ENCODE assay signal across 9 mouse cellular contexts in genomic region chr11:97149995-97150410, GRCm38 (mm10). TPM values are rescaled to one million over a fixed set of nuclear protein-coding genes. Genes with fewer than 3 reads are reported as not detected.
A peak's percentile ranks its signal among the peaks of the same experiment; 100 is the strongest.
DNase-seq lines count a peak whose midpoint lies in the region; ATAC-seq and TF ChIP-seq lines count a peak whose summit lies in the region.
"Had no signal": no experiment of that assay in that cellular context is flagged by ENCODE, and none has a peak within 500 bp of the region (broad histone marks: within the 10 kb centered on the region; RNA-seq: fewer than 3 reads in every experiment).

No protein-coding gene starts in this region.

- TF ChIP-seq CTCF in testis, adult 2 months (IDR thresholded peaks at IDR 0.05; ENCODE audit: control insufficient read depth, insufficient read depth, insufficient replicate concordance, low read depth, low read length) = no peak

- peak overlapping the region; percentile 96 for H3K27ac ChIP-seq in hindbrain, embryonic 15.5 days (replicated peaks)
- H3K27ac ChIP-seq in limb, embryonic 13.5 days = peak overlapping the region; percentile 94
- peak overlapping the region; percentile 90 for H3K27ac ChIP-seq in midbrain, embryonic 12.5 days (replicated peaks)
- H3K27ac ChIP-seq in testis, adult 2 months (ENCODE audit: control insufficient read depth, insufficient read depth, low read depth, low read length) = peak overlapping the region; percentile 0; the same call in 1 of the 2 replicates

- peaks cover 10% of the 10 kb centered on the region for H3K36me3 ChIP-seq in hindbrain, embryonic 15.5 days
- H3K36me3 ChIP-seq in limb, embryonic 13.5 days = peaks cover 41% of the 10 kb centered on the region
- H3K36me3 ChIP-seq in midbrain, embryonic 12.5 days = peaks cover 14% of the 10 kb centered on the region
- no peaks in the 10 kb centered on the region for H3K36me3 ChIP-seq in testis, adult 2 months (ENCODE audit: control insufficient read depth, insufficient read depth, low read length)

- ATAC-seq in frontal cortex, adult (ENCODE audit: low TSS enrichment) = peak; percentile 17; the same call in 1 of the 2 replicates
- ATAC-seq in hindbrain, embryonic 15.5 days (ENCODE audit: low FRiP score, low read depth) = peak; percentile 32; the same call in 1 of the 2 replicates
- ATAC-seq in limb, embryonic 13.5 days (ENCODE audit: low FRiP score, low read depth) = peak; percentile 1; the same call in 1 of the 2 replicates
- peak; percentile 10; the same call in 1 of the 2 replicates for ATAC-seq in midbrain, embryonic 12.5 days (ENCODE audit: low FRiP score, low read depth)

- H3K4me2 ChIP-seq in hindbrain, embryonic 15.5 days = peak overlapping the region; percentile 85
- H3K4me2 ChIP-seq in limb, embryonic 13.5 days (replicated peaks) = peak overlapping the region; percentile 85
- H3K4me2 ChIP-seq in midbrain, embryonic 12.5 days (replicated peaks) = peak overlapping the region; percentile 91

- TF ChIP-seq POLR2A in testis, adult 2 months (IDR thresholded peaks at IDR 0.05; ENCODE audit: control insufficient read depth, low read depth, low read length) = no peak

- peak overlapping the region; percentile 89 for H3K9ac ChIP-seq in hindbrain, embryonic 15.5 days
- H3K9ac ChIP-seq in limb, embryonic 13.5 days = peak overlapping the region; percentile 84
- peak overlapping the region; percentile 86 for H3K9ac ChIP-seq in midbrain, embryonic 12.5 days (replicated peaks)

- no peaks in the 10 kb centered on the region for H3K9me3 ChIP-seq in hindbrain, embryonic 15.5 days
- no peaks in the 10 kb centered on the region for H3K9me3 ChIP-seq in limb, embryonic 13.5 days
- no peaks in the 10 kb centered on the region for H3K9me3 ChIP-seq in midbrain, embryonic 12.5 days

- H3K4me1 ChIP-seq in hindbrain, embryonic 15.5 days (replicated peaks) = peaks cover 36% of the 10 kb centered on the region
- peaks cover 55% of the 10 kb centered on the region for H3K4me1 ChIP-seq in limb, embryonic 13.5 days
- peaks cover 40% of the 10 kb centered on the region for H3K4me1 ChIP-seq in midbrain, embryonic 12.5 days
- H3K4me1 ChIP-seq in testis, adult 2 months (ENCODE audit: control insufficient read depth, insufficient read depth, low read length) = peaks cover 10% of the 10 kb centered on the region

- no peak for DNase-seq in frontal cortex, postnatal 36 days (ENCODE audit: low spot score in 2 of 2)
- DNase-seq in cerebellum, adult 9-11 months = peak; percentile 83
- DNase-seq in gastrocnemius, adult 8-10 months (ENCODE audit: low spot score in 2 of 2) = peak; percentile 33 to 60

- H3K27me3 ChIP-seq in hindbrain, embryonic 15.5 days = no peaks in the 10 kb centered on the region
- peaks cover 5% of the 10 kb centered on the region; the same call in 1 of the 2 replicates for H3K27me3 ChIP-seq in limb, embryonic 13.5 days
- peaks cover 34% of the 10 kb centered on the region for H3K27me3 ChIP-seq in midbrain, embryonic 12.5 days
- no peaks in the 10 kb centered on the region for H3K27me3 ChIP-seq in testis, adult 2 months (ENCODE audit: control insufficient read depth, insufficient read depth, low read length)

- WGBS in hindbrain, embryonic 15.5 days = 3% methylated on average over 14 of the region's 14 CpGs
- WGBS in limb, embryonic 13.5 days = 2% methylated on average over 14 of the region's 14 CpGs
- WGBS in midbrain, embryonic 12.5 days = 4% methylated on average over 14 of the region's 14 CpGs

- peak overlapping the region; percentile 95 for H3K4me3 ChIP-seq in hindbrain, embryonic 15.5 days
- H3K4me3 ChIP-seq in limb, embryonic 13.5 days = peak overlapping the region; percentile 80
- H3K4me3 ChIP-seq in midbrain, embryonic 12.5 days = peak overlapping the region; percentile 77
- H3K4me3 ChIP-seq in testis, adult 2 months (ENCODE audit: control insufficient read depth, low read depth, low read length) = peak overlapping the region; percentile 49

RNA-seq across cellular contexts. Expression of gene Tbkbp1, which starts 1.3 kb away (rescaled TPM):
- total RNA-seq in gastrocnemius, adult 8-10 months (2022) = 1 to 10 TPM; 2.5 to 8.7 (median 5.1) TPM
- polyA plus RNA-seq in hindbrain, embryonic 15.5 days (2015; fragmentation: Nextera tagmentation; extraction: Ambion mirVana) = 10.3 and 11.1 TPM in 2 replicates
- 8.2 and 8.4 TPM in 2 replicates for polyA plus RNA-seq in limb, embryonic 13.5 days (2015; fragmentation: Nextera tagmentation; extraction: Ambion mirVana)
- 6.7 and 8.9 TPM in 2 replicates for polyA plus RNA-seq in midbrain, embryonic 12.5 days (2016; fragmentation: Nextera tagmentation; extraction: Ambion mirVana)
- polyA plus RNA-seq in testis, adult 2 months (2012; rRNA removed) = 2.4 and 2.7 TPM in 2 replicates

RNA-seq across cellular contexts. Expression of gene Tbx21, which starts 34.9 kb away (rescaled TPM):
- total RNA-seq in gastrocnemius, adult 8-10 months (2022) = under 1 TPM; 0.19 to 0.58 (median 0.39) TPM
- polyA plus RNA-seq in hindbrain, embryonic 15.5 days (2015; fragmentation: Nextera tagmentation; extraction: Ambion mirVana) = 0.13 TPM in 1 of 2 replicates, not detected in the other
- polyA plus RNA-seq in limb, embryonic 13.5 days (2015; fragmentation: Nextera tagmentation; extraction: Ambion mirVana) = 0.09 TPM in 1 of 2 replicates, not detected in the other
- polyA plus RNA-seq in midbrain, embryonic 12.5 days (2016; fragmentation: Nextera tagmentation; extraction: Ambion mirVana) = 0.23 and 0.24 TPM in 2 replicates
- 0.14 and 0.22 TPM in 2 replicates for polyA plus RNA-seq in testis, adult 2 months (2012; rRNA removed)
- polyA plus RNA-seq: C2C12 had no signal

RNA-seq across cellular contexts. Expression of gene Kpnb1, which starts 37.7 kb away (rescaled TPM):
- total RNA-seq in gastrocnemius, adult 8-10 months (2022) = 10 to 100 TPM; 44.0 to 55.2 (median 46.2) TPM
- polyA plus RNA-seq in hindbrain, embryonic 15.5 days (2015; fragmentation: Nextera tagmentation; extraction: Ambion mirVana) = 31.8 and 33.9 TPM in 2 replicates
- 57.3 and 59.2 TPM in 2 replicates for polyA plus RNA-seq in limb, embryonic 13.5 days (2015; fragmentation: Nextera tagmentation; extraction: Ambion mirVana)
- polyA plus RNA-seq in midbrain, embryonic 12.5 days (2016; fragmentation: Nextera tagmentation; extraction: Ambion mirVana) = 68.2 and 68.6 TPM in 2 replicates
- 37.5 and 40.3 TPM in 2 replicates for polyA plus RNA-seq in testis, adult 2 months (2012; rRNA removed)

Comparison
In these comparisons a context has a peak if more than half of its experiments do, and no peak if none do; other contexts are left out.
1. DNase-seq: peak in cerebellum, adult 9-11 months (single experiment) and gastrocnemius, adult 8-10 months (2 of 2); none in frontal cortex, postnatal 36 days (0 of 2).
2. H3K27ac ChIP-seq: peak in every context shown above with its lines; median percentile 96 in hindbrain, embryonic 15.5 days; 94 in limb, embryonic 13.5 days; 90 in midbrain, embryonic 12.5 days; 0 in testis, adult 2 months.
3. Peak in every context shown above with its lines, with median percentiles within 50 percentile points of each other: ATAC-seq, H3K4me2 ChIP-seq, H3K4me3 ChIP-seq and H3K9ac ChIP-seq.